Mouse (Mus musculus) left cerebral cortex, adult 11 months (tissue): ENCODE measurements at regions not wholly inside any gene's neighbourhood (a gene's known extent, or its start where the extent isn't known, plus 50 kb on each side); places are given as distances from the start of the nearest gene placed in this dataset.
"Not testable (repeated sequence)": the region's sequence is repeated elsewhere in the genome, so short reads cannot be mapped to it uniquely, and the experiment has no call there.

ENCODE experiments used
- DNase-seq: peaks from one replicate; pipeline ENCODE4 v3.0.0; 2022; ENCODE audit warnings: low spot score

DNA sequence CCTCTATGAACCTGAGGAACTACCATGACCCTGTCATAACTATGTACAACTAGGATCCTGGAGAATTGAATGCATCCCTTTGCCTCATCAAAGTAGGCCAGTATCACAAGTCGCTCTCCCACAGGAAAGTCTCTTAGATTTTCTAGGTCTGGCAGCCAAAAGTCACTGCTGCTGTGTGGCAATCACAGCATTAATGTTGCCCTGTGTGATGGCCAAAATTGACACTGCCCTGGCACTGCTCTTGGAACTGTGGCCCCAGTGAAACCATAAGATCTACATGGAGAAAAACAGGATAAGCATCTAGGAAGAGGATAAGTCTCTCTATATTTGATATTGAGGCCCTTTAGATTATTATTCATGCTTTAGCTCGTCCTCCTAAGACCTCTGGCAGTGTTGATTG lies 465.7 kb downstream of the Adam6a start:
- no peak for DNase-seq

DNA sequence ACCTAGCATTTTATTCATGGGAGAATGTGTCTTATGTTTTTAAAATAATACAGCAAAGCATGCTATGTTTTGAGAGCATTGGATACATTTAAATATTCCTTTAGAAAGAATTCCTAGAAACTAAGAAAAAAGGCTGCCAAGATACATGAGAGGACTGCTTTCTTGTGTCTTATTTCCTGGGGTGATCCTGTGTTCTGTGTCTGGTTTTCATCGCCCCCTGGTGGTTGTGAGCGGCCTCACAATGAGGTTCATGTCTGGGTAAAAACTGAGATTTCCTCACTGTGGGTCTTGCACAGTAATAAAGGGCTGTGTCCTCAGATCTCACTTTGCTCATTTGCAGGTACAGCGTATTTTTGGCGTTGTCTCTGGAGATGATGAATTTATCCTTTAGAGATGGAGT lies 469.2 kb downstream of the Adam6a start:
- DNase-seq: not testable (repeated sequence)

DNA sequence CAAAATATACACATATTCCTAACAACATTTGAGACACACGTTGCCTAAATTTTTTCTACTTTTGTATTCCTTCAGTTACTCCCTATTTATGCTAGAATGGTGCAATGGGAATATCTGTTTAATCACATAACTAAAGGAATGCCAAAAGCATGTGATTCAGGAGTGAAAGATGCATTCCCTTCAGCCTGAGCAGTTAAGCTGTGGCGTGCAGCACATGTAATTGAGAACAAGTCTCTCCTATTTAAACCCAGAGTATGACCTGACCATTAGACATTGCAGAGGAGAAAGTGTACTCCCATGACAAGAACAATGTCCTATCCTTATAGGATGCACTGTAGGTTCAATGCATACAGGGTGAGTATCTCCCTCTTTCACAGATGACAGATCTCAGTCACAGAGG lies 493.3 kb downstream of the Adam6a start:
- DNase-seq: not testable (repeated sequence)

DNA sequence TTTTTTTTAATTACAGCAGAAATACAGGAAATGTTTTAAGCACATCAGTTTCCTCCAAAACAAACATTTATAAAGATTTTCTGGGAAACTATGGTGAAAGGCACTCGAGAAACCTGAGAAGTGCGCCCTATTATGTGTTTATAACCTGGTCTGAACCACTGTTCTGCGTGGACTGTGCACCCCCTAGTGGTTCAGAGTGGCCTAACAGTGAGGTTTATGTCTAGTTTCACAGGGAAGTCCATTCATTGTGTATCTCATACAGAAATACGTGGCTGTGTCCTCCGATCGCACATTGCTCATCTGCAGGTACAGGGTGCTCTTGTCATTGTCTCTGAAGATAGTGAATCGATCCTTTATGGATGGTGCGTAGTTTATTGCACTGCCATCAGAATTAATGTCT lies 504.3 kb downstream of the Adam6a start:
- DNase-seq: not testable (repeated sequence)

DNA sequence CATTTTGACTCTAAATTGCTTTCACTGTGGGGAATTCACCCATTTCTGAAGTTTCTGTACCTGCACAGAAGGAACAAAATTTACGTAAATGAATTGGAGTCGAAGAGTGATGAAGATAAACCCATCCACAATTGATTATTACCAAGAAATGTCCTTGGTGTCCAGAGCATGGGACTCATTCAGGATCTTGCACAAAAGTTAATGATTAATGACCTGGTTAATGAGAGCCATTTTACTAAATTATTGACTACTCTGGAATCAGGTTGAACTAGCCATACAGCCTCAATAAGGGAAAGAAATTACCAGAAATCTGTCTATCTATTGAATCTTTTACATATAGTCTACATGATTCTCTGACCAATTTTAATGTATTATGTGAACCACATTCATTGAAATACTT lies 509.6 kb downstream of the Adam6a start:
- DNase-seq: no peak

DNA sequence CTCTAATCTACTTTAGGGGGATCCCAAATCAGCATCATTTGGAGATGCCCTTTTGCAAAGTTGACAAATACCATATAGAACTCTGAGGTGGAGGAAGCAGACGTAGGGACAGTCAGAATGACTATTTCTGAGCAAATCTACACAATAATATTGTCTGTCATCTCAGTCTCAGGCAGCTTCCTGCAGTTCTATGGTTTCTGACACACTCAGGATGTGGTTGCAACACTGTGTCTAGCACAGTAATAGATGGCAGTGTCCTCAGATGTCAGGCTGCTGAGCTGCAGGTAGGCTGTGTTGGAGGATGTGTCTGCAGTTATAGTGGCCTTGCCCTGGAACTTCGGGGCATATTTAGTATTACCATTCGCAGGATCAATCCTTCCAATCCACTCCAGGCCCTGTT lies 515.9 kb downstream of the Adam6a start:
- no peak for DNase-seq

DNA sequence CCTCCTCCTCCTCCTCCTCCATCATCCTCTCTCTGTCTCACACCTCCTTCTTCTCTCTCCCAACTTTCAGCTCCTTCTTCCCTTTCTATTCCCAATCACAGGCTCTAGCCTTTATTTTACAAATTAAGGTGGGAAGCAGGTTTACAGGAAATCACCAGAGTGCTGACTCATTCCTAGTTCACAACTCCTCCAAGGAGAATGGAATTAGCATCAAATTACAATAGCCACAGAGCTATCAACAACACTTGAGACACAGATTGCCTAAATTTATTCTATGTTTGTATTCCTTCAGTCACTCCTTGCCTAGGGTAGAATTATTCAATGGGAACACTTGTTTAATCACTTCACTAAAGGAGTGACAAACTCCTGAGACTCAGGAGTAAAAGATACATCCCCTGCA lies 523.5 kb downstream of the Adam6a start:
- no peak for DNase-seq

DNA sequence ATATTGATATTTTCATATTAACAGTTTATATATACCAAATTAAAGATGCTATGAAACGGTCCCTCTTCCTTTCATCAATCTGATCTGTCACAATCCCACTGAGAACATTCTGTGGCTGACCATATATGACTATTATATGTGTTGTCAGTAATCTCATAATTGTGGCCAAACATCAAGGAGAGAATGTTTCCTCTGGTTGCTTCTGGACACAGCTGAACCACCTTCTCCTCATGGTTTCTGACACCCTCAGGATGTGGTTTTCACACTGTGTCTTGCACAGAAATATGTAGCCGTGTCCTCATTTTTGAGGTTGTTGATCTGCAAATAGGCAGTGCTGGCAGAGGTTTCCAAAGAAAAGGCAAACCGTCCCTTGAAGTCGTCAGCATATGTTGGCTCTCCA lies 565.0 kb downstream of the Adam6a start:
- not testable (repeated sequence) for DNase-seq

DNA sequence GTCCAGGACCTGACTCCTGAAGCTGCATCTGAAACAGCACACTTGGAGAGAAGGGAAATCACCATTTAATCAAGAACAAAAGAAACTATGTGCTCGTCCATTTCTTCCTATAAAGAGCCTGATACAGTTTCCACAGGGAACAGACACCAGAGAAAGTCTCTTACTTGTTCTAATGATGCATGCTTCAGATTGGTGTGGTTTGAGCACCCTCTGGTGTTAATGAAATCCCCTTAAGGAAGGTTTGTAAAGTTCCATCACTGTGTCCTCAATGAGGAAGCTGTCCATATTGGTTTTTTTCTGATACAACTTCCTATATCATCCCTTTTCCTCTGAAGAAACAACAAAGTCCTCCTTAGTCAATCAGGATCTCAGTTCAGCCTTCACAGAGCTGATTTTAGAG lies 591.2 kb downstream of the Adam6a start:
- DNase-seq: no peak

DNA sequence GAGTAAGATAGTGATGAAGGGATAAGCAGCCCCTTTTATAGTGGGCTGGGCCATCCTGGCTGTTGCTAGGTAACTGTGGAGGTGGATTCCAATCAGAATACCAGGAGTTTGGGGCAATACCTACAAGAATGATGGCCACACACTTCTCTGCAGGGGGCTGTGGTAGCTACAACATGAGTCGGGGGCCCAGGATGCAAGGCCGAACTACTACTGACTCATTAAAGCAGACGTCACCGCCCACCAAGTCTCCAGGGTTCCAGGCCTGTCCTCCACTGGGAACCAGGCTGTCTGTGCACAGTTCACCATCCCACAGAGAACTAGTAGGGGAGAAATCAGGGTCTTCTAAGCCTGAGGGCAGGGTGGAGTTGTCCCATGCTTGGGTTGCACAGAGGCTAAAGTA lies 605.1 kb downstream of the Adam6a start:
- DNase-seq: no peak

DNA sequence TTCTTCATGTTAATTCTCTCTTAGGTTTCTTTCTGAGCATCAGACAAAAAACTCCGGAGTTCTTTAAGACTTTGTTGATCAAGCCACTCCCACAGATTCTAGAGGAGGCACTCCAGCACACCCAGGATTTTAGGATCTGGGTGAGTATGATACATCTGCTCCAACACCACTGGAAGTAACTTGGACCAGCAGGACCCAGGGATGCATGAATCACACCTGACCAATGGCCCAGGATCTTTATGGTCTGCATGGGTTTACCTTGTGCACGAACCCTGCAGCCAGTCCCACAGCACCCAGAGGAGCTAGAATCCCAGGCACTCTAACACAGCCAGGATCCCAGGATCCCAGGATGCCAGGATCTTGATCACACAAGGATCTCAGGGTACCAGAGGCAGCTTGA lies 628.6 kb downstream of the Adam6a start:
- no peak for DNase-seq

DNA sequence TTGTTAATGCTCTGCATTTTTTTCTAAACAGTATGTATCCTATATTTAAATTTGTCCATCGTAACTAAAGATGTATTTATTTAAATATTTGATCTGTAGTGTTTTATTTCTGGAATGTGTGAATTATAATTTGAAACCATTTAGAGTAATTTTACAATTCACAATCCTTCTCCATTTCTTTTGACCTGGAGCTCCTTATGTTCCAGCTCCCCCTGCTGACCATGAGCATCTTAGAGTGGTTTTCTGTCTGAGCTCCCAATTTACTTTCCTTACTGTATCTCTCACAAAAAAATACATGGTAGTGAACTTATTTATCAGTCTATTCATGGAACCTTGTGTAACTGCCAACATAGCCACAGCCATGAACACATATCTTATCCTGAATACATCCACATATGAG lies 655.8 kb downstream of the Adam6a start:
- DNase-seq: no peak

DNA sequence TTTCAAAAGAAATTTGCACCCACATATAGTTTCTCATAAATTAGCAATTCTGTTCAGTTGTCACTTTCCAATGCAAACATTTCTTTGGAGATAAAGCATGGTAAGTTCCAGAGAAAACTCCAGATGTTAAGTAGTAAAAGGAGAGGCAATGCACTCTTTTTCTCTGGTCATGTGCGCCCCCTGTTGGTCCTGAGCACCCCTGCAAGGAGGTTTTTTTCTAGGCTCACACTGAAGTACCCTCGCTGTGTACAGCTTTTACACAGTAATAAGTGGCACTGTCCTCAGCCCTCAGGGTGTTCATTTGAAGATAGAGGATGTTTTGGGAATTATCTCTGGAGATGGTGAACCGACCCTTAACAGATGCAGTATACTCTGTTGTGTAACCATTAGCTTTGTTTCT lies 678.8 kb downstream of the Adam6a start:
- DNase-seq: no peak
